Mouse (Mus musculus) heart, adult 8-10 months (tissue): ENCODE measurements around the gene Gpatch2l. TPM values are rescaled to one million over a fixed set of nuclear protein-coding genes. Genes with fewer than 3 reads are reported as not detected.

Experiments
- DNase-seq: peaks from one replicate; pipeline ENCODE4 v3.0.0; 2022; ENCODE audit warnings: low spot score
- total RNA-seq, 4 experiments: library from RNA; stranded (reverse); gene quantifications; 2 replicates each; pipeline ENCODE4 v1.2.4; 2022

Gene Gpatch2l
- 10 to 100 TPM; 11.7 to 13.0 (median 12.3) TPM for total RNA-seq

- DNase-seq, result peak; percentile 99
These were observed at the start of gene Gpatch2l for GRCm38 (mm10) chr12:86241604-86242536. TSS of gene Gpatch2l (plus strand) at chr12:86241858.

GRCm38 (mm10) chr12:86192036-86192449, 49.6 kb upstream of the Gpatch2l start:
- DNase-seq, result no peak

GRCm38 (mm10) chr12:86196944-86197343, 44.7 kb upstream of the Gpatch2l start:
- no peak for DNase-seq

- DNase-seq, result no peak
These were observed 38.1 kb upstream of the Gpatch2l start for GRCm38 (mm10) chr12:86203443-86204057.

GRCm38 (mm10) chr12:86211099-86211520, 30.5 kb upstream of the Gpatch2l start:
- DNase-seq, result no peak

- peak; percentile 24 for DNase-seq
These were observed 28.8 kb upstream of the Gpatch2l start for GRCm38 (mm10) chr12:86212693-86213470.

GRCm38 (mm10) chr12:86214201-86214600, 27.5 kb upstream of the Gpatch2l start:
- no peak for DNase-seq

- no peak for DNase-seq
These were observed 24.8 kb upstream of the Gpatch2l start for GRCm38 (mm10) chr12:86216687-86217421.

GRCm38 (mm10) chr12:86220200-86221021, 21.2 kb upstream of the Gpatch2l start:
- DNase-seq, result no peak

- no peak for DNase-seq
These were observed 20.5 kb upstream of the Gpatch2l start for GRCm38 (mm10) chr12:86221074-86221703.

GRCm38 (mm10) chr12:86234295-86234694, 7.4 kb upstream of the Gpatch2l start:
- DNase-seq, result no peak

GRCm38 (mm10) chr12:86238736-86239135, 2.9 kb upstream of the Gpatch2l start:
- no peak for DNase-seq

GRCm38 (mm10) chr12:86242563-86242962, 905 bp downstream of the Gpatch2l start:
- DNase-seq, result peak; percentile 27

GRCm38 (mm10) chr12:86243936-86244335, 2.3 kb downstream of the Gpatch2l start:
- no peak for DNase-seq

GRCm38 (mm10) chr12:86250183-86250582, 8.5 kb downstream of the Gpatch2l start:
- DNase-seq, result no peak

GRCm38 (mm10) chr12:86254910-86255309, 13.3 kb downstream of the Gpatch2l start:
- DNase-seq, result no peak

GRCm38 (mm10) chr12:86271626-86272025, 30.0 kb downstream of the Gpatch2l start:
- no peak for DNase-seq

GRCm38 (mm10) chr12:86274246-86274645, 32.6 kb downstream of the Gpatch2l start:
- no peak for DNase-seq

GRCm38 (mm10) chr12:86275731-86276130, 34.1 kb downstream of the Gpatch2l start:
- no peak for DNase-seq

- DNase-seq, result no peak
These were observed 34.8 kb downstream of the Gpatch2l start for GRCm38 (mm10) chr12:86276463-86276862.
